Mouse (Mus musculus): ENCODE results near the gene Has3. TPM values are rescaled to one million over a fixed set of nuclear protein-coding genes. Genes with fewer than 3 reads are reported as not detected.

Gene Has3
- 0.03 and 0.07 TPM in 2 replicates for polyA plus RNA-seq (2012; rRNA removed)

DNA sequence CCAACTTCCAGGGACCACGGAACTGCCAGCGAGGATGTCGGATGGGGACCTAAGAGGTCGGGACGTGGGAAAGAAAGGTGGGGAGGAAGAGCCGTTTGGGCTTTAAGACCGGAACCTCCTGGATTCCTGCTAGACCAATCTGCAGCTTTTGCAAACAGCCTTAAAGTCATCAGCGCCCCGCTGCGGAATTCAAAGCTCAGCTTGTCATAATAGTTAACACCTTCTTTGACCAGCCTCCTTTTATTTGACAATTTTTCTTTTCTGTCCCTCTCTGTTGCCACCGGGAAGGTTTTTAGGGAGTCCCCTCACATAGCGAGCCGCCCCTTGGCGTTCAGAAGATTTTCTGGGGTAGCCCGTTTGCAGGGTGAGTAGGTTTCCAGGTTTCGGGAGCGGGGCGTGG lies at the start of gene Has3:
TSS of gene Has3 (plus strand) at position 192 of the 400 bp plus-strand sequence.

DNA sequence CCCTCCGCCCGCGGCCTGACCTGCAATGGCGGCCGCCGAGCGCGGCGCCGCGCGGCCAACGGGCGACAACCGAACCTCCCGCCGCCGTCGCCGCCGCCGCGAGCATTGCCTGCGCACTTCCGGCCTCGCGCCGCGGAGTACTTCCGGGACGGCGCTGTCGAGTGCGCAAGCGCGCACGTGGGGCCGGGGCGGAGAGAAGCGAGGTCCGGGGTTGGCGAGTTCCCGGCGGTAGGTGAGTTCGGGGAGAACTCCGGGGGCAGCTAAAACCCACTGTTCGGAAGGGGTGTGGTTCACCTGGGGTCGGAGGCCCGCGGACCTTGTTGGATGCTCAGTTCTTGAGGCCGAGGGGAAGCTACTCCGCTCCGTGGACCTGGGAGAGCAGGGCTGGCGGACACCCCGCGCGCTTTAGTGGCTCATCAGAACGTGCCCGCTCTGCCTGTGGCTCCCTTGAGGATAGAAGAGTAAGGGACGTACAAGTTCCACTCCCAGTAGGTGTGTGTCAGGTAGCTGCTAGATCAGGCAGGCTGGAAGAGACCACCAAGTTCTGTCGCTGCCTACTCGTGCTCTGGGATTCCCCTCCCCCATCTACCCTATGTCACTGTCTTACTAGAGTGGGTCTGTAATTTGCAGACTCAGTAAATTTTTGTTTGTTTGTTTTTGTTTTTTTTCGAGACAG lies 23.6 kb downstream of the Has3 start, which contains the start of gene Utp4:
TSS of gene Utp4 (plus strand) at position 156 of the 676 bp plus-strand sequence.

Other genes starting within 250 kb of the Has3 start
- 1.5 and 1.7 TPM in 2 replicates for gene Tango6, start 187.2 kb upstream of the Has3 start, polyA plus RNA-seq (2012; rRNA removed)
- 23.5 and 30.2 TPM in 2 replicates for gene Utp4, start 23.4 kb downstream of the Has3 start, polyA plus RNA-seq (2012; rRNA removed)
- 0.68 and 0.74 TPM in 2 replicates for gene Sntb2, start 65.5 kb downstream of the Has3 start, polyA plus RNA-seq (2012; rRNA removed)
- 13.1 and 13.6 TPM in 2 replicates for gene Vps4a, start 161.0 kb downstream of the Has3 start, polyA plus RNA-seq (2012; rRNA removed)
- gene Pdf, start 178.4 kb downstream of the Has3 start, polyA plus RNA-seq (2012; rRNA removed), result 9.3 and 11.9 TPM in 2 replicates
- 12.4 and 15.1 TPM in 2 replicates for gene Cog8, start 186.4 kb downstream of the Has3 start, polyA plus RNA-seq (2012; rRNA removed)
- gene Nip7, start 186.6 kb downstream of the Has3 start, polyA plus RNA-seq (2012; rRNA removed), result 27.4 and 30.8 TPM in 2 replicates
- 0.98 and 1.3 TPM in 2 replicates for gene Tmed6, start 195.4 kb downstream of the Has3 start, polyA plus RNA-seq (2012; rRNA removed)
- 8.4 and 9.6 TPM in 2 replicates for gene Terf2, start 226.3 kb downstream of the Has3 start, polyA plus RNA-seq (2012; rRNA removed)

All from liver, embryonic 14 days (tissue).